Mouse (Mus musculus): ENCODE measurements at regions not wholly inside any gene's neighbourhood (a gene's known extent, or its start where the extent isn't known, plus 50 kb on each side); places are given as distances from the start of the nearest gene placed in this dataset.
A peak's percentile ranks its signal among the peaks of the same experiment; 100 is the strongest.
"Not testable (repeated sequence)": the region's sequence is repeated elsewhere in the genome, so short reads cannot be mapped to it uniquely, and the experiment has no call there.

DNA sequence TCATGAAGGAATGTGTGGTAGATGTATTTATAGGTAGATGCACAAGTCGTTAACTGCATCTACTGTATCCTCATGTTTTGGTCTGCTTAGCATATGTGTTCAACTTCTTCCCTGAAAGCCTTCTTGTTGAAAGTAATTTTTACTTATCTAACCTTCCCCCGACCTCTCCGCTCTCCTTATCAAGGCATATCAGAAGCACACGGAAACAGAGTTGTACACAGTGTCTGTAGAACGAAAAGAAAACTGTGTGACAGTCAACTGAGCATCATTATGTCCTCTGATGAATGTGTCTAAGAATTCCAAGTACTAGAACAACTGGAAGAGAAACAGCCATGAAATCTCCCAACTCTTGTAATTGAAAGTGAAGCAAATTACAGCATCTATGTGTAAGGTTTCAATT lies 635.4 kb upstream of the Cdh12 start:
- peaks cover 0 to 6% of the 10 kb centered on the region in 2 experiments; a peak in 2 of 4 replicates for H3K4me1 ChIP-seq (ENCODE audit: control insufficient read depth in 1 of 2, insufficient read depth in 2 of 2, low read length in 2 of 2)
- peaks cover 0 to 2% of the 10 kb centered on the region in 2 experiments; a peak in 1 of 4 replicates for H3K36me3 ChIP-seq (ENCODE audit: control insufficient read depth in 1 of 2, insufficient read depth in 2 of 2, low read length in 2 of 2)
- H3K9ac ChIP-seq (ENCODE audit: control insufficient read depth, low read depth, low read length, poor library complexity, severe bottlenecking) = no peak overlapping the region
- TF ChIP-seq TCF12 (IDR thresholded peaks at IDR 0.05; ENCODE audit: low read depth, low read length) = peak; percentile 73
- TF ChIP-seq EP300 (IDR thresholded peaks at IDR 0.05; ENCODE audit: low read depth in 1 of 2, low read length in 2 of 2) = peak; percentile 13 to 33; a peak in 1 of 4 replicates
- TF ChIP-seq MEF2A (IDR thresholded peaks at IDR 0.05; ENCODE audit: extremely low read depth, insufficient replicate concordance, low read depth, low read length, poor library complexity, severe bottlenecking) = no peak
- no peak for TF ChIP-seq CHD1 (IDR thresholded peaks at IDR 0.05; ENCODE audit: low read depth, low read length)
- TF ChIP-seq GATA1 (IDR thresholded peaks at IDR 0.05; ENCODE audit: low read depth, low read length) = peak; percentile 44; the same call in 1 of the 2 replicates
- TF ChIP-seq USF2 (IDR thresholded peaks at IDR 0.05; ENCODE audit: borderline replicate concordance in 1 of 2, insufficient read depth in 1 of 2, low read depth in 1 of 2, low read length in 2 of 2) = no peak
- no peak for TF ChIP-seq SIN3A (IDR thresholded peaks at IDR 0.05; ENCODE audit: low read length)
- no peak for TF ChIP-seq SMC3 (IDR thresholded peaks at IDR 0.05; ENCODE audit: low read depth, low read length)
- no peak for TF ChIP-seq ZKSCAN1 (IDR thresholded peaks at IDR 0.05; ENCODE audit: low read depth, low read length)
- no peak for TF ChIP-seq POLR2AphosphoS2 (IDR thresholded peaks at IDR 0.05; ENCODE audit: low read length)
- TF ChIP-seq HCFC1 (IDR thresholded peaks at IDR 0.05; ENCODE audit: low read depth, low read length) = no peak
- no peak for TF ChIP-seq MYC (IDR thresholded peaks at IDR 0.05; ENCODE audit: low read depth, low read length)
- TF ChIP-seq ZMIZ1 (IDR thresholded peaks at IDR 0.05; ENCODE audit: low read depth, low read length) = no peak
- no peak for TF ChIP-seq POLR2A (IDR thresholded peaks at IDR 0.05; ENCODE audit: control insufficient read depth in 1 of 2, insufficient read depth in 1 of 2, low read depth in 1 of 2, low read length in 2 of 2, poor library complexity in 1 of 2)
- TF ChIP-seq KAT2A (conservative IDR thresholded peaks at IDR 0.05; ENCODE audit: low read depth, low read length) = no peak
- no peak for TF ChIP-seq TBP (IDR thresholded peaks at IDR 0.05; ENCODE audit: low read depth, low read length)
- TF ChIP-seq POLR2AphosphoS5 (IDR thresholded peaks at IDR 0.05; ENCODE audit: borderline replicate concordance, low read depth, low read length) = no peak
- no peak for TF ChIP-seq MAZ (IDR thresholded peaks at IDR 0.05; ENCODE audit: low read depth, low read length)
- no peak for TF ChIP-seq ZC3H11A (IDR thresholded peaks at IDR 0.05; ENCODE audit: low read depth, low read length)
- TF ChIP-seq BHLHE40 (IDR thresholded peaks at IDR 0.05; ENCODE audit: borderline replicate concordance, low read depth, low read length) = no peak
- no peaks in the 10 kb centered on the region for H3K9me3 ChIP-seq (replicated peaks; ENCODE audit: insufficient read depth, low read length)
- no peaks in the 10 kb centered on the region for H3K27me3 ChIP-seq (ENCODE audit: control insufficient read depth in 1 of 2, insufficient read depth in 2 of 2, low read length in 2 of 2)
- peak; percentile 17 for DNase-seq (ENCODE audit: low read depth, low spot score)
- H3K4me3 ChIP-seq (ENCODE audit: control insufficient read depth in 1 of 2, insufficient read depth in 1 of 2, low read depth in 2 of 2, low read length in 2 of 2) = 0 out of 4 replicates have a peak overlapping the region, but pooled peaks of 1 of the 2 experiments have one; percentile 7
- H3K27ac ChIP-seq (ENCODE audit: control insufficient read depth, low read depth, low read length) = no peak overlapping the region
- H3K79me2 ChIP-seq (ENCODE audit: control insufficient read depth, insufficient read depth, low read length, poor library complexity) = no peaks in the 10 kb centered on the region

- H3K9ac ChIP-seq (ENCODE audit: control insufficient read depth, low read depth, low read length, poor library complexity, severe bottlenecking); H3K36me3 ChIP-seq (ENCODE audit: control insufficient read depth in 1 of 2, insufficient read depth in 2 of 2, low read length in 2 of 2); DNase-seq (ENCODE audit: low read depth, low spot score); H3K9me3 ChIP-seq (replicated peaks; ENCODE audit: insufficient read depth, low read length); H3K27ac ChIP-seq (ENCODE audit: control insufficient read depth, low read depth, low read length); H3K79me2 ChIP-seq (ENCODE audit: control insufficient read depth, insufficient read depth, low read length, poor library complexity); H3K4me1 ChIP-seq (ENCODE audit: control insufficient read depth in 1 of 2, insufficient read depth in 2 of 2, low read length in 2 of 2); H3K27me3 ChIP-seq (ENCODE audit: control insufficient read depth in 1 of 2, insufficient read depth in 2 of 2, low read length in 2 of 2); H3K4me3 ChIP-seq (ENCODE audit: control insufficient read depth in 1 of 2, insufficient read depth in 1 of 2, low read depth in 2 of 2, low read length in 2 of 2): not testable (repeated sequence)
Observed at GRCm38 (mm10) chr15:19856892-19857655, 592.0 kb upstream of the Cdh12 start.
